Mouse (Mus musculus) embryonic facial prominence, embryonic 14.5 days (tissue): ENCODE data around the gene Tmem221. TPM values are rescaled to one million over a fixed set of nuclear protein-coding genes. Genes with fewer than 3 reads are reported as not detected.
A peak's percentile ranks its signal among the peaks of the same experiment; 100 is the strongest.

Source experiments
- ATAC-seq: fragments of 200-750 bp; cut with Nextera tagmentation; 2 replicates; pipeline ENCODE4 v1.8.0; 2017; ENCODE audit warnings: low read depth, moderate number of reproducible peaks, moderate TSS enrichment
- DNase-seq: peaks from one replicate; pipeline ENCODE4 v3.0.0-alpha.2; 2015; ENCODE audit warnings: low spot score
- H3K27ac ChIP-seq: fragments of 300-500 bp; sonication (generic); replicated peaks from 2 replicates; pipeline ENCODE4 v1.5.1; 2014; ENCODE audit warnings: low read depth, mild to moderate bottlenecking, low read length, moderate library complexity
- H3K27me3 ChIP-seq: fragments of 300-500 bp; sonication (generic); replicated peaks from 2 replicates; pipeline ENCODE4 v1.6.1; 2014; ENCODE audit warnings: low read length; ENCODE audit not compliant: control insufficient read depth, insufficient read depth
- H3K36me3 ChIP-seq: fragments of 300-500 bp; sonication (generic); 2 replicates; pipeline ENCODE4 v1.6.1; 2014; ENCODE audit warnings: low read length, mixed read lengths; ENCODE audit not compliant: control insufficient read depth, insufficient read depth
- H3K4me1 ChIP-seq: fragments of 300-500 bp; sonication (generic); 2 replicates; pipeline ENCODE4 v1.6.1; 2014; ENCODE audit warnings: antibody characterized with exemption, low read length; ENCODE audit not compliant: control insufficient read depth, insufficient read depth
- H3K4me2 ChIP-seq: fragments of 300-500 bp; sonication (generic); 2 replicates; pipeline ENCODE4 v1.6.1; 2014; ENCODE audit warnings: low read depth, mild to moderate bottlenecking, low read length, moderate library complexity, mixed read lengths
- H3K4me3 ChIP-seq: fragments of 300-500 bp; sonication (generic); 2 replicates; pipeline ENCODE4 v1.5.1; 2014; ENCODE audit warnings: low read depth, mild to moderate bottlenecking, low read length
- H3K9ac ChIP-seq: fragments of 300-500 bp; sonication (generic); 2 replicates; pipeline ENCODE4 v1.6.1; 2014; ENCODE audit warnings: low read depth, mild to moderate bottlenecking, low read length, moderate library complexity, mixed read lengths
- H3K9me3 ChIP-seq: fragments of 300-500 bp; sonication (generic); 2 replicates; pipeline ENCODE4 v1.6.1; 2016; ENCODE audit warnings: low read length; ENCODE audit not compliant: control insufficient read depth
- WGBS: fragments of 180-500 bp; shearing (Covaris S2); extraction: QIAGEN DNeasy Blood & Tissue Kit; methylation state at CpG from one replicate; pipeline ENCODE4 v1.1.7; 2014; 5-methylcytosine and 5-hydroxymethylcytosine counted together
- polyA plus RNA-seq: library from polyadenylated mRNA; unstranded; fragments of >200 nt; fragmentation: Nextera tagmentation; extraction: Ambion mirVana; gene quantifications from 2 replicates; pipeline ENCODE4 v1.2.1, GENCODE M21; 2014

Tmem221 gene
- polyA plus RNA-seq, 1 experiment from 2014 or later: 1.4 TPM

- no peak for ATAC-seq
- 0 out of 2 replicates have a peak overlapping the region, but pooled peaks have one; percentile 9 for H3K9ac ChIP-seq
- DNase-seq: no peak
- no peaks in the 10 kb centered on the region for H3K9me3 ChIP-seq
- no peak overlapping the region for H3K27ac ChIP-seq
- peaks cover 8% of the 10 kb centered on the region for H3K4me1 ChIP-seq
- H3K4me2 ChIP-seq: no peak overlapping the region
- H3K4me3 ChIP-seq: no peak overlapping the region
- peaks cover 10% of the 10 kb centered on the region; the same call in 1 of the 2 replicates for H3K36me3 ChIP-seq
- 65% methylated on average over 6 of the region's 6 CpGs for WGBS
- H3K27me3 ChIP-seq: peaks cover 5% of the 10 kb centered on the region
Measured at GRCm38 (mm10) chr8:71596384-71596783, 37.7 kb upstream of the Tmem221 start.

- ATAC-seq: peak; percentile 26
- no peak overlapping the region for H3K27ac ChIP-seq
- H3K4me1 ChIP-seq: peaks cover 12% of the 10 kb centered on the region
- 9% methylated on average over 27 of the region's 27 CpGs for WGBS
- H3K36me3 ChIP-seq: peaks cover 10% of the 10 kb centered on the region; the same call in 1 of the 2 replicates
- DNase-seq: peak; percentile 85
- no peaks in the 10 kb centered on the region for H3K9me3 ChIP-seq
- peaks cover 4% of the 10 kb centered on the region for H3K27me3 ChIP-seq
- 0 out of 2 replicates have a peak overlapping the region, but pooled peaks have one; percentile 9 for H3K9ac ChIP-seq
- H3K4me2 ChIP-seq: peak overlapping the region; percentile 13; the same call in 1 of the 2 replicates
- no peak overlapping the region for H3K4me3 ChIP-seq
Measured at GRCm38 (mm10) chr8:71595862-71596261, 37.2 kb upstream of the Tmem221 start.

GRCm38 (mm10) chr8:71594324-71594722 is 35.7 kb upstream of the Tmem221 start:
- ATAC-seq: no peak
- peaks cover 13% of the 10 kb centered on the region for H3K4me1 ChIP-seq
- no peak overlapping the region for H3K4me3 ChIP-seq
- 91% methylated on average over 4 of the region's 4 CpGs for WGBS
- H3K9me3 ChIP-seq: no peaks in the 10 kb centered on the region
- DNase-seq: no peak
- no peak overlapping the region for H3K27ac ChIP-seq
- peaks cover 10% of the 10 kb centered on the region; the same call in 1 of the 2 replicates for H3K36me3 ChIP-seq
- no peaks in the 10 kb centered on the region for H3K27me3 ChIP-seq
- H3K9ac ChIP-seq: no peak overlapping the region; the same call in 1 of the 2 replicates
- no peak overlapping the region for H3K4me2 ChIP-seq

GRCm38 (mm10) chr8:71593556-71594323 is 35.1 kb upstream of the Tmem221 start:
- DNase-seq (no peak), ATAC-seq (no peak)
- Histone ChIP-seq H3K9me3 (no peaks in the 10 kb centered on the region), H3K27ac (no peak overlapping the region), H3K9ac (no peak overlapping the region), H3K36me3 (peaks cover 10% of the 10 kb centered on the region; the same call in 1 of the 2 replicates), H3K27me3 (no peaks in the 10 kb centered on the region), H3K4me3 (no peak overlapping the region), H3K4me1 (peaks cover 13% of the 10 kb centered on the region), H3K4me2 (no peak overlapping the region)
- WGBS: 97% methylated on average over 8 of the region's 8 CpGs

- H3K27me3 ChIP-seq: no peaks in the 10 kb centered on the region
Measured at GRCm38 (mm10) chr8:71592374-71593170, 33.9 kb upstream of the Tmem221 start.

GRCm38 (mm10) chr8:71591471-71592373 is 33.1 kb upstream of the Tmem221 start, which contains the start of gene Pgls:
TSS of gene Pgls (plus strand) at chr8:71592176.
- under 1% methylated on average over 53 of the region's 71 CpGs for WGBS
- peaks cover 17% of the 10 kb centered on the region; the same call in 1 of the 2 replicates for H3K36me3 ChIP-seq

More at GRCm38 (mm10) chr8:71592374-71593170, 33.9 kb upstream of the Tmem221 start:
- Histone ChIP-seq H3K9me3 (no peaks in the 10 kb centered on the region), H3K4me3 (peak overlapping the region; percentile 90), H3K36me3 (peaks cover 10% of the 10 kb centered on the region; the same call in 1 of the 2 replicates), H3K4me1 (peaks cover 13% of the 10 kb centered on the region), H3K27ac (peak overlapping the region; percentile 97), H3K9ac (peak overlapping the region; percentile 96), H3K4me2 (peak overlapping the region; percentile 96)
- DNase-seq: peak; percentile 63
- ATAC-seq: peak; percentile 78
- 7% methylated on average over 29 of the region's 60 CpGs for WGBS

GRCm38 (mm10) chr8:71591017-71591416 is 32.3 kb upstream of the Tmem221 start:
- peak overlapping the region; percentile 97 for H3K27ac ChIP-seq
- 20% methylated on average over 5 of the region's 5 CpGs for WGBS

More at GRCm38 (mm10) chr8:71591471-71592373, 33.1 kb upstream of the Tmem221 start, which contains the start of gene Pgls:
- peaks cover 13% of the 10 kb centered on the region for H3K4me1 ChIP-seq
- peak within 1 kb of the TSS; percentile 97 for H3K27ac ChIP-seq
- ATAC-seq (peak; percentile 89), DNase-seq (peak; percentile 97)
- H3K9me3 ChIP-seq: no peaks in the 10 kb centered on the region
- H3K27me3 ChIP-seq: no peaks in the 10 kb centered on the region
- H3K9ac ChIP-seq: peak within 1 kb of the TSS; percentile 96
- peak within 1 kb of the TSS; percentile 96 for H3K4me2 ChIP-seq
- H3K4me3 ChIP-seq: peak within 1 kb of the TSS; percentile 90

More at GRCm38 (mm10) chr8:71591017-71591416, 32.3 kb upstream of the Tmem221 start:
- Histone ChIP-seq H3K9me3 (no peaks in the 10 kb centered on the region), H3K36me3 (peaks cover 22% of the 10 kb centered on the region), H3K27me3 (no peaks in the 10 kb centered on the region), H3K4me2 (peak overlapping the region; percentile 96), H3K4me3 (peak overlapping the region; percentile 90), H3K4me1 (peaks cover 13% of the 10 kb centered on the region), H3K9ac (peak overlapping the region; percentile 96)
- no peak for ATAC-seq
- no peak for DNase-seq
